Mouse (Mus musculus) G1E (cell line): Measurements from ENCODE around the gene Gm47841. TPM values are rescaled to one million over a fixed set of nuclear protein-coding genes. Genes with fewer than 3 reads are reported as not detected.

Source experiments
- ATAC-seq: 2 replicates; pipeline ENCODE4 v1.8.0; 2016; ENCODE audit warnings: mild to moderate bottlenecking; ENCODE audit not compliant: insufficient number of reproducible peaks, poor library complexity, low FRiP score, severe bottlenecking; ENCODE audit errors: extremely low read depth
- DNase-seq: peaks from one replicate; pipeline ENCODE4 v3.0.0; 2012; ENCODE audit warnings: low spot score
- H3K27me3 ChIP-seq: 2 replicates; pipeline ENCODE4 v1.6.1; 2012; ENCODE audit warnings: mild to moderate bottlenecking, low read length, inconsistent platforms; ENCODE audit not compliant: insufficient read depth
- H3K36me3 ChIP-seq: replicated peaks from 2 replicates; pipeline ENCODE3; 2012; ENCODE audit warnings: mild to moderate bottlenecking, inconsistent platforms
- H3K4me1 ChIP-seq: 2 replicates; pipeline ENCODE4 v1.6.1; 2012; ENCODE audit warnings: low read depth, low read length, inconsistent platforms, mixed read lengths; ENCODE audit not compliant: insufficient read depth
- H3K4me3 ChIP-seq: 2 replicates; pipeline ENCODE4 v1.5.1; 2012; ENCODE audit warnings: low read depth, mild to moderate bottlenecking, inconsistent platforms, low read length, moderate library complexity, mixed read lengths
- H3K9me3 ChIP-seq: replicated peaks from 2 replicates; pipeline ENCODE4 v1.6.1; 2012; ENCODE audit warnings: inconsistent platforms
- CTCF ChIP-seq: IDR thresholded peaks from 2 replicates; pipeline ENCODE4 v1.5.1; 2012; ENCODE audit warnings: low read depth, low read length, inconsistent platforms, mixed read lengths
- GATA1 ChIP-seq: IDR thresholded peaks from 2 replicates; pipeline ENCODE4 v1.6.1; 2012; ENCODE audit warnings: borderline replicate concordance, low read length, inconsistent platforms, mixed read lengths
- GATA2 ChIP-seq: IDR thresholded peaks from 2 replicates; pipeline ENCODE4 v1.6.1; 2012; ENCODE audit warnings: low read depth, low read length, inconsistent platforms, borderline replicate concordance
- POLR2AphosphoS5 ChIP-seq: IDR thresholded peaks from 2 replicates; pipeline ENCODE4 v1.6.1; 2012; ENCODE audit warnings: low read depth, low read length, inconsistent platforms; ENCODE audit not compliant: insufficient replicate concordance
- TAL1 ChIP-seq: conservative IDR thresholded peaks from 2 replicates; pipeline ENCODE4 v1.6.1; 2012; ENCODE audit warnings: low read depth, low read length, inconsistent platforms, mixed read lengths
- polyA plus RNA-seq: library from polyadenylated mRNA; stranded (reverse); fragments of >175 nt; gene quantifications from 2 replicates; pipeline ENCODE4 v1.2.3, GENCODE M21; 2012
- total RNA-seq, 2 experiments: library from RNA; stranded (forward) in 1 of 2; stranded (reverse) in 1 of 2; fragments of 200-1000 nt in 1 of 2; fragments of >200 nt in 1 of 2; fragmentation: Nextera tagmentation in 1 of 2; gene quantifications; 2 replicates each; pipeline ENCODE4 v1.2.3; 2014 to 2017

Gene Gm47841
- total RNA-seq (2014; fragmentation: Nextera tagmentation) (not detected in 2 replicates), total RNA-seq (2017) (not detected in 2 replicates), polyA plus RNA-seq (not detected in 2 replicates)

DNA sequence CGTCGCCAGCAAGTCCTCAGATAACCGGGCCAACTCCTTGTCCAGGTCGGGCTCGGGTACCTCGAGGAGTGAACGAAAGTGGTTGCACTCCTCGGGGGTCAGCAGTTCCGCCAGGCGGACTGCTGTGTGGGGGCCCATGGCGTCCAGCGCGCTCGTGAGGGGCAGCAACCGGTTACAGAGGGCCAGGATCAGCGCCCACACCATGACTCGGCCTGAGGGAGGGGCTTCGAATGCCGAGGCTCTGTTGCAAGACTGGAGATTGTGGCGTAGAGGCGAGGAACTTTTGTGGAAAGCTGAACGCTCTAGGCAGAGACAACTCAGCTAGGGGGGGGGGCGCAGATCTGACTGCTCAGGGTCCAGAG, at the start of gene Gm47841:
Gene Gm47841 (minus strand): TSS at position 204 of the 362 bp plus-strand sequence.
- TF ChIP-seq TAL1 = no peak
- Histone ChIP-seq H3K4me3 (peak within 1 kb of the TSS; percentile 27; the same call in 1 of the 2 replicates), H3K9me3 (peaks cover 82% of the 10 kb centered on the region), H3K27me3 (no peaks in the 10 kb centered on the region), H3K36me3 (no peaks in the 10 kb centered on the region), H3K4me1 (no peaks in the 10 kb centered on the region)
- no peak for DNase-seq
- ATAC-seq = no peak

DNA sequence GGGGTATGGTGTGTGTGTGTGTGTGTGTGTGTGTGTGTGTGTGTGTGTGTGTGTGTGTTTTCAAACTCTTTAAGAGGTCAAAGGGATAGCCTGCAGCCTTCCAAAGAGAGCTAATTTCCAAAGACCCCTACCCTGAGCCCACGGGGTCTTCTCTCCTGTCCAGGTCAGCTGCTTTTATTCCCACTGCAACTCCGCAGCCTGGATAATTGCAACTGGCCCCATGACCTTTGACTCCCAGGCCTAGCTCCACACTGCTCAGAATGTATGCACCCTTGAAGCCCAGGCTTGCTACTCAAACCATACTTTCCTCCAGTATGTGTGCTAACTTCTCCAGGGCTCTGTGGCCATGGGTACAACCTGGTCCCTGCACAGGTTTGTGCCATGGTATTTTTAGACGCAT, 48.2 kb upstream of the Gm47841 start:
- TF ChIP-seq TAL1 (no peak), GATA2 (no peak), POLR2AphosphoS5 (no peak), GATA1 (no peak), CTCF (no peak)
- H3K4me1 ChIP-seq = no peaks in the 10 kb centered on the region
- peaks cover 85% of the 10 kb centered on the region for H3K9me3 ChIP-seq
- no peak overlapping the region for H3K4me3 ChIP-seq
- DNase-seq (no peak), ATAC-seq (no peak)
- no peaks in the 10 kb centered on the region for H3K27me3 ChIP-seq
- no peaks in the 10 kb centered on the region for H3K36me3 ChIP-seq

DNA sequence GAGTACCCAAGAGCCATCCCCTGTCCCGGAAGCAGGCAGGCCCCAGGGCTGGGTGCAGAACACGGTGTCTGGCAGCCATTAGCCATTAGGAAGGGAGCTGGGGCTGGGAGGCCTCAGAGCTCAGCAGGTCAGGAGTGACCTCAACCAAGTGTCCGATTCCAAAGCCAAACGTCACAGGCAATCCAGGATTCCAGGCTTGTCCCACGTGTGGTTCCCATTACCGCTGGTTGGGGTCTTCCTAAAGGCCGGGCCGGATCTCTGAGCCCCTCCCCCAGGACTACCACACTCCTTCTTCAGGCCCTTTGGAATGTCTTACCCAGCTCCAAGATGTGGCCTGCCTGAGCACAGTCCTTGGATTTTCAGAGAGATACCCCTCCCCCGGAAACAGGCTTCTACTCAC, 47.8 kb upstream of the Gm47841 start:
- peaks cover 88% of the 10 kb centered on the region for H3K9me3 ChIP-seq
- TF ChIP-seq POLR2AphosphoS5 = no peak
- no peak for TF ChIP-seq GATA1
- TF ChIP-seq TAL1 = no peak
- TF ChIP-seq CTCF = no peak
- TF ChIP-seq GATA2 = no peak
- no peak overlapping the region for H3K4me3 ChIP-seq
- no peaks in the 10 kb centered on the region for H3K36me3 ChIP-seq
- ATAC-seq (no peak), DNase-seq (no peak)
- H3K4me1 ChIP-seq = no peaks in the 10 kb centered on the region
- no peaks in the 10 kb centered on the region for H3K27me3 ChIP-seq

- H3K4me3 ChIP-seq = no peak overlapping the region
- no peaks in the 10 kb centered on the region for H3K4me1 ChIP-seq
- no peak for DNase-seq
- no peaks in the 10 kb centered on the region for H3K27me3 ChIP-seq
- H3K36me3 ChIP-seq = no peaks in the 10 kb centered on the region
- H3K9me3 ChIP-seq = peaks cover 91% of the 10 kb centered on the region
- no peak for TF ChIP-seq CTCF
- no peak for TF ChIP-seq GATA1
- TF ChIP-seq POLR2AphosphoS5 = no peak
- TF ChIP-seq TAL1 = no peak
- no peak for TF ChIP-seq GATA2
- ATAC-seq = no peak
These were observed 46.8 kb upstream of the Gm47841 start for GRCm38 (mm10) chr15:101093988-101094387.

DNA sequence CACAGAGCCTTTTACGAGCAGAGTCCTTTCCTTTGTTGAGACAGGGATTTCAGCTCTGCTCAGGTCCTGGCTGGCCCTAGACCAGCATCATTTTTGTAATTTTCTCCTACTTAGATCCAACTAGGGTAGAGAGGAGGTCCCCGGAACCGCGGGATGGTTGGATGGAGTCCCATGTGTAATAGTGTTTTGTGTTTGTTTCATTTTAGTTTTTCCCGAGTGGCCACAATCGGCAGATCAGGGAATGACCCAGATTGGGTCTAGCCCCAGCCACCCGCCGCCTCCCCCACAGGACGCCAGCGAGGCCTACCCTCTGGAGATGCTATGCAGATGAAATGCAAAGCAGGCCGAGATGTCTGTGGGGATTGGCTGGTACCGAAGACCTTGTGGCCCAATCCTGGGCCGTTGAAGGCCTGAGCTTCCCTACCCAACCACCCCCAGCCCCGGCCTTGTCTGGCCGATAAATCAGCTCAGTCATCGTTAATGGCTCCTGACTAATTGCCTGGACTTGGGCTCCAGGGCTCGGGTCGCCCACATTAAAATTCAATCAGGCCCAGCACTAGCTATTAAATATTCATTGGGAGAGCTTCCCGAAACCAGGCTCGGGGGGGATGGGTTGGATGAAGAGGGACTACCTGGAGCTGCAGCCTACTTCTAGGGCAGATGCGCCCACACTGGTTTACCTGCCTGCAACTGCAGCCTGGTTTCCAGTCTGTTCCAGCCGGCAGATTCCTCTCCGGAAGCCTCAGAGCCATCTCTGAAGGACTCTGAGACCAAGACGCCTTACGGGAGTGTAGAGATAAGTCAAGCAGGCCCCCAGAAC, 45.8 kb upstream of the Gm47841 start:
- ATAC-seq (no peak), DNase-seq (no peak)
- H3K4me3 ChIP-seq = 0 out of 2 replicates have a peak overlapping the region, but pooled peaks have one; percentile 1
- no peaks in the 10 kb centered on the region for H3K36me3 ChIP-seq
- TF ChIP-seq POLR2AphosphoS5 (no peak), GATA2 (no peak), CTCF (no peak), GATA1 (no peak), TAL1 (no peak)
- H3K27me3 ChIP-seq = no peaks in the 10 kb centered on the region
- H3K9me3 ChIP-seq = peaks cover 92% of the 10 kb centered on the region
- no peaks in the 10 kb centered on the region for H3K4me1 ChIP-seq

DNA sequence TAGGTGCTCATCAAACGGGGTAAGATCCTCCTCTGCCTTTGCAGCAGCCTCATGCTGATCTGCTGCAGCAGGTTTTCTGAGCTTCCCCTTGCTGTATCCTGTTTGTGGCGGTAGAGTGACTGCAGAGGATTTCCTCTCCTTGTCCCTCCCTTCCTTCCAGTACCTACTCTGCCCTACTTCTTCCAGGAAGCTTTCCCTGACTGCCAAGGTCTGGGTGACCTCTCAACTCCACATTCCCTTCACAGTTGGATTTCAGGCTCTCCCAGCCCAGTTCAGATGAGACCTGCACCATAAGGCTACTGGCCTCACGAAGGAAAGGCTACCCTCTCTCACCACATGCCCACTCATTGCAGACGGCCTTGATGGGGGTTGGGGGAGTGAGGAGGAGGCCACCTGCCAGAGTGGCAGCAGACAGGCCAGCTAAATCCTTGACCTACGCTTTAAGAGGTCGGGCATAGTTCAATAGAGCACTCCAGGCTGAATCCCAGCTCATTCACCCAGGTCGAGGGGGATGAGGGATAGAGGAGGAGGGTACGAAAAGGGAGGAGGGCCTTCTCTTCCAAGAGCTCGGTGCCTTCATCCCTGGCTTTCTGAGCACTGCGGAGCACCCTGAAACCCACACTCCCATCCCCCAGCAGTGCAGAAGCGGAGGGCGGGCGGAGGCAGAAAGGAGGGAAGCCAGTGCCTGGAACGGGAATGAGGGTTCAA, 45.1 kb upstream of the Gm47841 start:
- DNase-seq (no peak), ATAC-seq (no peak)
- TF ChIP-seq GATA2 (no peak), CTCF (no peak), TAL1 (no peak), POLR2AphosphoS5 (no peak), GATA1 (no peak)
- no peaks in the 10 kb centered on the region for H3K4me1 ChIP-seq
- no peak overlapping the region for H3K4me3 ChIP-seq
- H3K27me3 ChIP-seq = no peaks in the 10 kb centered on the region
- peaks cover 89% of the 10 kb centered on the region for H3K9me3 ChIP-seq
- no peaks in the 10 kb centered on the region for H3K36me3 ChIP-seq
